Mouse (Mus musculus) megakaryocyte progenitor cell, adult 5-6 weeks (primary cell): Measurements from ENCODE around the gene Gtse1. TPM values are rescaled to one million over a fixed set of nuclear protein-coding genes. Genes with fewer than 3 reads are reported as not detected.

ENCODE experiments used
- ATAC-seq: replicated peaks from 2 replicates; pipeline ENCODE4 v1.8.0; 2016; ENCODE audit warnings: mild to moderate bottlenecking, moderate TSS enrichment, inconsistent platforms; ENCODE audit not compliant: poor library complexity
- total RNA-seq, 2 experiments: library from RNA; stranded (forward) in 1 of 2; stranded (reverse) in 1 of 2; fragments of 157-497, 149-512 nt in 1 of 2; fragments of 200-1000 nt in 1 of 2; gene quantifications; 2 replicates each; pipeline versions ENCODE4 v1.2.3 to v1.2.4; 2015 to 2017

Gene Gtse1
- total RNA-seq, 2 experiments from 2014 or later = 15.3 to 18.6 TPM

- ATAC-seq = no peak
Measured at GRCm38 (mm10) chr15:85919191-85919891, 59.8 kb downstream of the Gtse1 start.

- no peak for ATAC-seq
Measured at GRCm38 (mm10) chr15:85919892-85920248, 60.3 kb downstream of the Gtse1 start.

GRCm38 (mm10) chr15:85921855-85922254 is 62.3 kb downstream of the Gtse1 start:
- ATAC-seq = no peak

Other genes starting within 250 kb of the Gtse1 start
- gene Ppara, start 124.8 kb upstream of the Gtse1 start, total RNA-seq (2015) = not detected in 2 replicates
- not detected in 2 replicates for gene Ppara, start 124.8 kb upstream of the Gtse1 start, total RNA-seq (2017)
- 10.9 and 17.1 TPM in 2 replicates for gene Cdpf1, start 48.0 kb upstream of the Gtse1 start, total RNA-seq (2015)
- 15.2 and 15.5 TPM in 2 replicates for gene Cdpf1, start 48.0 kb upstream of the Gtse1 start, total RNA-seq (2017)
- gene Pkdrej, start 38.0 kb upstream of the Gtse1 start, total RNA-seq (2015) = 0.05 TPM in 2 replicates
- 0.07 TPM in 1 of 2 replicates, not detected in the other for gene Pkdrej, start 38.0 kb upstream of the Gtse1 start, total RNA-seq (2017)
- gene Ttc38, start 27.4 kb upstream of the Gtse1 start, total RNA-seq (2015) = 1.9 and 2.4 TPM in 2 replicates
- gene Ttc38, start 27.4 kb upstream of the Gtse1 start, total RNA-seq (2017) = 2.4 and 3.3 TPM in 2 replicates
- 7.4 and 7.6 TPM in 2 replicates for gene Trmu, start 19.6 kb downstream of the Gtse1 start, total RNA-seq (2015)
- gene Trmu, start 19.6 kb downstream of the Gtse1 start, total RNA-seq (2017) = 22.6 and 24.7 TPM in 2 replicates
- 8.4 and 10.7 TPM in 2 replicates for gene Celsr1, start 174.0 kb downstream of the Gtse1 start, total RNA-seq (2015)
- 4.4 and 6.6 TPM in 2 replicates for gene Celsr1, start 174.0 kb downstream of the Gtse1 start, total RNA-seq (2017)
- gene Gramd4, start 197.9 kb downstream of the Gtse1 start, total RNA-seq (2015) = 7.1 and 7.4 TPM in 2 replicates
- 19.7 and 20.5 TPM in 2 replicates for gene Gramd4, start 197.9 kb downstream of the Gtse1 start, total RNA-seq (2017)